Mouse (Mus musculus): ENCODE data around the gene Ssh2.

DNA sequence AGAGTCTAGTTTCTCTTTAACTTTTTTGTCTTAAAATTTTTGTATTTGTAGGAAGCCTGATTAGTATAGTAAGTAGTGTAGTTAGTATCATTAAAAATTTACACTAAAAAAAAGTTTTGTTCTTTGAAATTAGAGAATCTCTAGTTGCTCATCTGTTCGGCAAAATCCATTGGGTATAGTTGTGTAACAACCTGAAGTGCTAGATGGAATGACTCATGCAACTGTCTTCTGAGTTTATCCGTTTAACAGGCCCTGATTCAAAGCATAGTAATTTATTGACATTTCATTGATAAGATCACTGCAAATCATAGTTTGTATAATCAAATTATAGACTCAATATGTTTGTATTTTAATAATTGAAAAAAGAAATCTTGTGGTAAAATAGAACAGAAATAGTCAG, 14.7 kb downstream of the Ssh2 start:
- TF ChIP-seq CTCF (IDR thresholded peaks at IDR 0.05; ENCODE audit: extremely low read depth, insufficient read depth, low read length) (no peak), POLR2A (IDR thresholded peaks at IDR 0.05; ENCODE audit: extremely low read depth, insufficient read depth, low read length) (no peak)
